Mouse (Mus musculus) cerebellum, postnatal 36 days (tissue): ENCODE results near the gene 2610318N02Rik.

ENCODE experiments used
- DNase-seq, 2 experiments: peaks; one replicate each; pipeline ENCODE4 v3.0.0; 2021 to 2022; ENCODE audit warnings: mixed read lengths in 2 of 2

The 2610318N02Rik gene

GRCm38 (mm10) chr16:17110771-17111743 is 13.9 kb downstream of the 2610318N02Rik start, which contains the start of gene Ppil2:
TSS of gene Ppil2 (minus strand) at chr16:17111257.
- DNase-seq: peak; percentile 67 to 77

- DNase-seq: no peak
Observed at GRCm38 (mm10) chr16:17104600-17104999, 20.4 kb downstream of the 2610318N02Rik start.

- no peak for DNase-seq
Observed at GRCm38 (mm10) chr16:17102630-17103220, 22.2 kb downstream of the 2610318N02Rik start.

- no peak for DNase-seq
Observed at GRCm38 (mm10) chr16:17096938-17097337, 28.0 kb downstream of the 2610318N02Rik start.

DNA sequence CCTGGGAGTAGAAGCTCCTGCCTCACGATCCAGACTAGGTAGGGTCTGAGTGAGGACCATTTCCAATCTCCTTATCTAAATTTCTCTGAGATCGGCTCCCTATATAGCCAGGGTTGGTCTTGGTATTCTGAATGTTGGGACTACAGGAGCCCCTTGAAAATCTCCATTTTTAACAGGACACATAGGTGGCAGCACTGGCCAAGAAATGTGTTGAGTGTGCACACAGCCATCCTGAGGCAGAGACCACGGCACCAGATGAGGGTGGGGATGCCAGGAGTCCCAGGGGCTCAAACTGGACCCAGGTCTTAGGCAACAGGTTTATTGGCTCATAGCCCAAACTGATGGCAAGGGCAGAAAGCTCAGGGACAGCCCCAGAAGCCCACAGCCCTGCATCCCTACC is 36.6 kb downstream of the 2610318N02Rik start:
- no peak for DNase-seq

DNA sequence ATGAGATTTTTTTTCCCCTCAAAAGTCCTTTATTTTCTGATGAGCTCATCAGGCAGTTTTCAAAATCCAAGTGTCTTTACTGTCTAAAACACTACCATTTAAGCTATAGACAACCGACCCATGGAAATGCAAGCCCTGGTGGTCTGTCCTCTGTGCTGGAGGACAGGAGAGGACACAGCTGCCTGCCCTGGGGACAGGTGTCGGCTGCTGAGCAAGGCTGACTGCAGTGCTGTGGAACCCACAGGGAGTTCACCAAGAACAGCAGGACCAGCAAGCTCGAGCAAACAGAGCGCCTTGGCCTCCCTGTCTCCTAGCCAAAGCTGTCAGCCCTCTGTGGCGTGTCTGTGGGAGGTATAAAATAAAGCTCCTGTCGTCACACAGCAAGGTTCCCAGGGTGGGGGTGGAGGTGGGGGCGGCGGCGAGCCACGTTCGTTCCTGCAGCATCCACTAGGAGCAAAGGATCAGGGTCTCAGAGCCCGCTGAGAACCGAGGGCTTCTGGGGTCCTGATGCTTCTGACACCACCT is 38.2 kb downstream of the 2610318N02Rik start:
- no peak for DNase-seq

DNA sequence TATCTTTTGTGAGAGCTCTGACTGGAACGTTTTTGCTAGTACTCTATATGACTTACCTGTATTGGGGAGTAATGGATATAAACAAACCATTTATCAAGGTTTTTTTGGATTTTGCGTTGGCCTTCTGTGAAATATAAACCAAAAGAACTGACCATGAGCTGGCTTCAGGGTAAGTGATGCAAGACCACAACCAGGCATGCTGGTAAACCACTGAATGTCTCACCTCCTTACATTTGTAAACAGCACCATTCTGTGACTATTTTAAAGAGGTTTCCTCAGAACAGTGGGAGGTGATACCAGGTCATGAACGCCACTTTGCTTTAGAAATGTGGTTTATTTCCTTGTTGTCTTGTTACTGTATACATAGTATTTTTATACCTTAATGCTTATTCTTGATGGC is 38.7 kb downstream of the 2610318N02Rik start:
- no peak for DNase-seq

DNA sequence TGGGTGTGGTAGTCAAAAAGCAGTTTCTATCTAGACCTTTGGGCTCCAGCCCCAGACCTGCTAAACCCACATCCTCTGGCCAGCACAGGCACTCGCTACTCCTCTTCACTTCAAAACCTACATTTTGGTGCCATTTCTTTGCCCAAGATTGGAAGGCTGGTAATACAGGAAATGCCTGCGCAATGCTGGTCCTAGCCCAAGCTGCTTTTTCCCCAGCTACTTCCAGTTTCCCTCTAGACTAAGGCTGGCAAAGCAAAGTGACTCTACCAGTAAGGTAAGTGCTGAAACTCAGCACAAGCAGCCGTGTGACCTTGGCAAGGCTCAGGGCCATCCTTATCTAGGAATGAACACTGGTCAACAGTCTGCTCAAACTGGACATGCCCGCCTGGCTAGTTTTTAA is 39.3 kb downstream of the 2610318N02Rik start:
- no peak for DNase-seq

GRCm38 (mm10) chr16:17082121-17082792 is 42.7 kb downstream of the 2610318N02Rik start:
- no peak for DNase-seq

- no peak for DNase-seq
Observed at GRCm38 (mm10) chr16:17078101-17078500, 46.9 kb downstream of the 2610318N02Rik start.

GRCm38 (mm10) chr16:17076869-17077268 is 48.1 kb downstream of the 2610318N02Rik start:
- no peak for DNase-seq

DNA sequence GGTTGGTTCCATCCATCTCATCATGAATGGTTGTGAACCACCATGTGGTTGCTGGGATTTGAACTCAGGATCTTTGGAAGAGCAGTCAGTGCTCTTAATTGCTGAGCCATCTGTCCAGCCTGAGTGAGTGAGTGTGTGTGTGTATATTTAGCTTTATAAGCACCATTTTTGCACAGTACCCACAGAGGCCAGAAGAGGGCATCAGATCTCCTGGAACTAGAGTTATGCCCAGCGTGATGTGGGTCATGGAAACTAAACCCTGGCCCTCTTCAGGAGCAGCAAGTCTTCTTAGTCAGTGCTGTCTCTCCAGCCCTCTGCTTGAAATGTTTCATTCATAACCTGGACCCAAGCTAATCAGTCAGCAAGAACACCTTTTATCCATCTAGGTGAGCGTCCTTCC is 48.7 kb downstream of the 2610318N02Rik start:
- DNase-seq: no peak

DNA sequence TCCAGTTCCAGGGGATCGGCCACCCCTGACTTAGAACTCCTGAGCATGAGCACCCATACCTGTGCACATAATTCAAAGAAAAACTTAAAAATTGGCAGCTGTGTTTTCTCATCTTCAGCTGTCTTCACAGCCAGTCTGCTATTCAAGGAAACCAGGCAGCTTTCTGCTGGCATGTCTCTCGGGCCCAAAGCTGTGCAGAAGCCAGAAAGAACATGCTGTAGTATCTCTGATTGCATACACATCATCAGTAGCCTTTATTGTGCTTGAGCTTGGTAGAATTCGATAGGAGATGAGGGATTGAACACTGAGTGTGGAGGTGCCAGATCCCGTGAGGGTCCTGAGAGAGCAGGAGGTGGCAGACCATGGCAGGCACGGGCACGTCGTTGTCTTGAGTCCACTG is 52.0 kb downstream of the 2610318N02Rik start:
- no peak for DNase-seq

- DNase-seq: no peak
Observed at GRCm38 (mm10) chr16:17070716-17071115, 54.3 kb downstream of the 2610318N02Rik start.

DNA sequence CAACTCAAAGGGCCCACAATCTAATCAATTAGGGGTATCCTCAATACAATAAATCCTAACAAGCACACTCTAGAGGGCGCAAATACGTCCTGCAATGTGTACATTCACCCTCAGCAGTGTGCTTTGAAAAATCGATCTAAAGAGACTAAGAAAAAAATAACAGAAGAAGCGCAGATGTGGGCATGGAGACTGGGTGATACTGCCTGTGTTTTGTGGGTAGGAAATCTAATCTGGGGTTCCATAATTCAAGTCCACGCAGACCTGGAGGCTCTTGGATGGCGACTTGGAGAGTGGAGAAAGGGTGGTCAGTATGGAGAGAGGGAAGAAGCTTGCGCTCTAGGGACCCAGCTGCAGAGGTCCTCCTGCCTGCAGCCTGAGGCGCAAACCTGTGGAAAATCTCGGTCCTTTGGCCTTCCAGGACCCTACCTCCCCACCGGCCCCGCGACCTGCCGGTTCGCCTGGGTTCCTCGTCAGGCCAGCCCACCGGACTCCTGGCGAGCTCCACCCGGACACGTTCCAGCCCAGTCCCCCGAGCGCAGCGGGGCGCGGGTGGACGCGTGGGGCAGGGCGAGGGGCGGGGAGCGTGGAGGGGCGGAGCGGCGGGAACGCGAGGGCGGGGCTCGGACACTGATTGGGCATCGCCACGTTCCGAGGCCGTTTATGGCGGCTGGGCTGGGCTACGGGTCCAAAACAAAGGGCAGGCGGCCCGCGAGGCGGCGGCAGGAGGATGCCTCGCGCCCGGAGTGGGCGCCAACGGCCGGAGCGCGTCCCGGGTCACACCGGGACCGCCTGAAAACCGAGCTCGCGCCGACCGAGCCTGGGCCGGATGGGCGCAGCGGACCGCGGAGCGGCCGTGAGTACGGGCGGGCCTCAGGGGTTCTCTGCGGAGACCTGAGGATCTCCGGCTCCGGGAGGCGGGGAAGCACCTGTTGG is 55.2 kb downstream of the 2610318N02Rik start, which contains the start of gene Ypel1:
Gene Ypel1 (plus strand): TSS at position 186 of the 933 bp plus-strand sequence.
- peak; percentile 85 to 87 for DNase-seq

DNA sequence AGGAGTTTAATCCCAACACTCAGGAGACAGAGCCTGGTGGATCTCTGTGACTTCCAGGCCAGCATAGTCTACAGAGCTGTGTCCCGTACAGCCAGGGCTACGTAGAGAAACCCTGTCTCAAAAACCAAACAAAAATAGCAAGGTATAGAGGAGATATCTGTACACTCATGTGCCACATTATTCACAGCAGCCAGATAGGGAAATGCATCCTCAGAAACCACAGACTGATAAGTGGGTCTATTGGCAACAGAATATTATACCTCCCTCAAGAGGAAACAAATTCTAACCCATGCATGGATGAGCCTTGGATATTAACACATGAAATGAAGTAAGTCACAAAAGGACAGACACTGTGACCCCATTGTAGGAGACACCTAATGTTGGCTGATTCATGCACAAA is 57.4 kb downstream of the 2610318N02Rik start:
- no peak for DNase-seq
